Mouse (Mus musculus): ENCODE data around the gene Tmem53. TPM values are rescaled to one million over a fixed set of nuclear protein-coding genes. Genes with fewer than 3 reads are reported as not detected.

Gene Tmem53
- 38.0 and 39.8 TPM in 2 replicates for polyA plus RNA-seq (2014; fragmentation: Nextera tagmentation; extraction: Ambion mirVana)

DNA sequence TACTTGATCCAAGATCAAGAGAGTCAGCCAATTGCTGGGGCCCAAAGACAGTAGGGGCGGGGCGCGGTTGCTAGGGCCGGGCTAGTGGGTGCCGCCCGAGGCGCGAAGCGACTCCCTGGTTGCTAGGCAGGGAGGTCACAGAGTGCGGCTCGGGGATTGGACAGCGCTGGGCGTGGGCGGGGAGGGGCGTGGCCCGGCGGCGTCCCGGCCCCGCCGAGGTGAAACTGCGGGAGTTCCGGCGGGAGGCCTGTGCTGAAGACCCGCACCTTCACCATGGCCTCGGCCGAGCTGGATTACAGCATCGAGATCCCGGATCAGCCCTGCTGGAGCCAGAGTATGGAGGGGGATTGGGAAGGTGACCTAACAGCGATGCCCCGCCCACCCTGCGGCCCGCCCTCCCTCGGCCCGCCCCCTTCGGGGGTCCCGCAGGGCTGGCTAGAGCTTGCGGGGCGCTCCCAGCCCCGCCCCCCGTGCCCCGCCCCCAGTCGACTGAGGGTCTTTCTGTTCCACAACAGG, at the start of gene Tmem53, which contains the start of gene Armh1:
TSS of gene Tmem53 (plus strand) at position 151 of the 516 bp plus-strand sequence.
TSS of gene Armh1 (minus strand) at position 325 of the 516 bp plus-strand sequence.
- Histone ChIP-seq H3K4me2 (ENCODE audit: low read length) (peak within 1 kb of the TSS; percentile 75), H3K27me3 (ENCODE audit: control insufficient read depth, insufficient read depth, low read length) (no peaks in the 10 kb centered on the region), H3K36me3 (ENCODE audit: control insufficient read depth, insufficient read depth, low read length) (no peaks in the 10 kb centered on the region), H3K4me3 (ENCODE audit: control insufficient read depth in 1 of 2, insufficient read depth in 1 of 2, low read depth in 1 of 2, low read length in 2 of 2) (peak within 1 kb of the TSS; percentile 70 to 87), H3K9ac (ENCODE audit: low read length) (peak within 1 kb of the TSS; percentile 79), H3K9me3 (ENCODE audit: control insufficient read depth, low read length) (no peaks in the 10 kb centered on the region), H3K4me1 (ENCODE audit: control insufficient read depth in 2 of 2, insufficient read depth in 2 of 2, low read length in 2 of 2) (peaks cover 26 to 28% of the 10 kb centered on the region in 2 experiments), H3K27ac (replicated peaks in 1 of 2; ENCODE audit: control insufficient read depth in 1 of 2, insufficient read depth in 1 of 2, low read depth in 2 of 2, low read length in 2 of 2) (peak within 1 kb of the TSS; percentile 88 to 89)
- under 1% methylated on average over 43 of the region's 43 CpGs for WGBS
- peak; percentile 99 for ATAC-seq (ENCODE audit: insufficient number of reproducible peaks, insufficient read depth, low FRiP score, low read depth)

DNA sequence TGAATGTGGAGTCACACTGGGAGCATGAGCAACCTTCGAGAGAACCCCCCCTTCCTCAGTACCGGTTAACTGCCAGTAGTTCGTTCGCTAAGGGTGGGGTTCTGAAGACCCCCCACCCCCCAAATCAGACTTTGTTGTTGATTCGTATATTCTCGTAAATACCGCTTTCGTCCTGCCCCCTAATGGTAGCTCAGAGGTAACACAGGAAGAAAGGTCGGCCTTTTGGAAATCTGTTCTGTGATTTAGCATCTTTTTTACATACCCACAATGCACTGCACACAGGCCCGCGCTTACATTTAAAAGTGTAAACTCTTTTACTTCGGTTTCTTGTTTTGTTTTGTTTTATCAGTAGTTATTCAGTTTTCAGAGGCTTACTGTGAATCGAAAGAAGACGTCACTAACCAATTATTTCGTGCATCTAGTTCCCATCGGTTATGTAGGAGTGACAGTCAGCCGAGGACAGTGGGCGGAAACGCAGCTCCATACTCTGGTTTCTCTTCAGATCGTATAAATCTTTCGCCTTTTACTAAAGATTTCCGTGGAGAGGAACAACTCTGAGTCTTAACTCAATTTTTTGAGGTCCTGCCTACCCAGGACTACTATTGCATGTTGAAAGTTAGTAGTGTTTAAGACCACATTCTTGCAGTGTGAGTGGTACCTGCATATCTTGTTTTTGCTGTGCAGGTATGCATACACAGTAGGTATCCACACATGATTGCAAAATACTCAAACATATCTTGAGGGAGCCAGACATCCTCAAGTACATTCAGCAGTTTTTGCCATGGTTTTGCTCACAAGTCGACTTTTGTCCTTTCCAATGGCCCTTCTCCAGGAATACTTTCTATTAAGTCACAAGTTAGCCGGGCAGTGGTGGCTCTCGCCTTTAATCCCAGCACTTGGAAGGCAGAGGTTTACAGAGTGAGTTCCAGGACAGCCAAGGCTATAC, 49.4 kb upstream of the Tmem53 start:
- H3K4me3 ChIP-seq (ENCODE audit: control insufficient read depth in 1 of 2, insufficient read depth in 1 of 2, low read depth in 1 of 2, low read length in 2 of 2), result peak overlapping the region; percentile 34 to 37
- no peaks in the 10 kb centered on the region; a peak in 1 of 4 replicates for H3K4me1 ChIP-seq (ENCODE audit: control insufficient read depth in 2 of 2, insufficient read depth in 2 of 2, low read length in 2 of 2)
- peak overlapping the region; percentile 28 to 76 for H3K27ac ChIP-seq (replicated peaks in 1 of 2; ENCODE audit: control insufficient read depth in 1 of 2, insufficient read depth in 1 of 2, low read depth in 2 of 2, low read length in 2 of 2)
- H3K27me3 ChIP-seq (ENCODE audit: control insufficient read depth, insufficient read depth, low read length), result no peaks in the 10 kb centered on the region
- WGBS, result under 1% methylated on average over 25 of the region's 25 CpGs
- ATAC-seq (ENCODE audit: insufficient number of reproducible peaks, insufficient read depth, low FRiP score, low read depth), result peak; percentile 47; the same call in 1 of the 2 replicates
- no peaks in the 10 kb centered on the region for H3K9me3 ChIP-seq (ENCODE audit: control insufficient read depth, low read length)
- H3K36me3 ChIP-seq (ENCODE audit: control insufficient read depth, insufficient read depth, low read length), result no peaks in the 10 kb centered on the region
- peak overlapping the region; percentile 73 for H3K9ac ChIP-seq (ENCODE audit: low read length)
- H3K4me2 ChIP-seq (ENCODE audit: low read length), result peak overlapping the region; percentile 62

DNA sequence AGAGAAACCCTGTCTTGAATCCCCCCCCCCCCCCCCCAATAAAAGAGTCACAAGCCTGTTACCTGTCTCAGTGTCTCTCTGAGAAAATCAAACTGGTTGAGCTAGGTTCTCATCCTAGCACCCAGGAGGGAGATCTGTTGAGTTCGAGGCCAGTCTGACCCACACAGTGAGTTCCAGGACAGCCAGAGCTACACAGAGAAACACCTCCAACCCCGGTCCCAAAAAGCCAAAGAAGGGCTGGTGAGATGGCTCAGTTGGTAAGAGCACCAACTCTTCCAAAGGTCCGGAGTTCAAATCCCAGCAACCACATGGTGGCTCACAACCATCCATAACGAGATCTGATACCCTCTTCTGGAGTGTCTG, 48.8 kb upstream of the Tmem53 start:
- Histone ChIP-seq H3K9ac (ENCODE audit: low read length) (peak overlapping the region; percentile 73), H3K4me3 (ENCODE audit: control insufficient read depth in 1 of 2, insufficient read depth in 1 of 2, low read depth in 1 of 2, low read length in 2 of 2) (no peak overlapping the region), H3K4me2 (ENCODE audit: low read length) (peak overlapping the region; percentile 62; the same call in 1 of the 2 replicates), H3K27ac (replicated peaks in 1 of 2; ENCODE audit: control insufficient read depth in 1 of 2, insufficient read depth in 1 of 2, low read depth in 2 of 2, low read length in 2 of 2) (peak overlapping the region in 1 of 2 experiments; percentile 76; a peak in 1 of 4 replicates), H3K9me3 (ENCODE audit: control insufficient read depth, low read length) (no peaks in the 10 kb centered on the region), H3K27me3 (ENCODE audit: control insufficient read depth, insufficient read depth, low read length) (no peaks in the 10 kb centered on the region), H3K4me1 (ENCODE audit: control insufficient read depth in 2 of 2, insufficient read depth in 2 of 2, low read length in 2 of 2) (no peaks in the 10 kb centered on the region; a peak in 1 of 4 replicates), H3K36me3 (ENCODE audit: control insufficient read depth, insufficient read depth, low read length) (no peaks in the 10 kb centered on the region)
- 63% methylated on average over 4 of the region's 4 CpGs for WGBS
- no peak for ATAC-seq (ENCODE audit: insufficient number of reproducible peaks, insufficient read depth, low FRiP score, low read depth)

DNA sequence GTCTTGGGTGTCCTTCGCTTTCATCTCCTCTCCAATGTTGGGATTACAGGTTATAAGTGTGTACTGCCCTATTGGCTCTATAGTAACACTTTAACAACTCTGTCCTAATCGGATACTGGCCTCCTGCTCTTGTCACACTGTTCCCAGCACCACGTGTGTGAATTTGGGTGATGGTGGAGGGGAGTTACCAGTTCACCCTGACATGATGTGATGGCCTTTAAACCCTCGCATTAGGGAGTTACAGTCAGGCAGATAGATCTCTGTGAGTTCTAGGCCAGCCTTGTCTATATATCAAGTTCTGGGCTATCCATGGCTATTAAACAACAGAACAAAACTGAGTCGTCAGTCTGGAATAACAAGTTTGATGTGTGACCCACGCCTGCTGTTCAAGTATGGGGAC, 42.2 kb upstream of the Tmem53 start:
- no peaks in the 10 kb centered on the region for H3K4me1 ChIP-seq (ENCODE audit: control insufficient read depth in 2 of 2, insufficient read depth in 2 of 2, low read length in 2 of 2)
- 83% methylated on average over 6 of the region's 6 CpGs for WGBS
- no peak overlapping the region for H3K4me3 ChIP-seq (ENCODE audit: control insufficient read depth in 1 of 2, insufficient read depth in 1 of 2, low read depth in 1 of 2, low read length in 2 of 2)
- H3K27me3 ChIP-seq (ENCODE audit: control insufficient read depth, insufficient read depth, low read length), result no peaks in the 10 kb centered on the region
- H3K4me2 ChIP-seq (ENCODE audit: low read length), result no peak overlapping the region
- no peak for ATAC-seq (ENCODE audit: insufficient number of reproducible peaks, insufficient read depth, low FRiP score, low read depth)
- H3K36me3 ChIP-seq (ENCODE audit: control insufficient read depth, insufficient read depth, low read length), result no peaks in the 10 kb centered on the region
- H3K9me3 ChIP-seq (ENCODE audit: control insufficient read depth, low read length), result no peaks in the 10 kb centered on the region
- no peak overlapping the region for H3K27ac ChIP-seq (replicated peaks in 1 of 2; ENCODE audit: control insufficient read depth in 1 of 2, insufficient read depth in 1 of 2, low read depth in 2 of 2, low read length in 2 of 2)
- no peak overlapping the region for H3K9ac ChIP-seq (ENCODE audit: low read length)

DNA sequence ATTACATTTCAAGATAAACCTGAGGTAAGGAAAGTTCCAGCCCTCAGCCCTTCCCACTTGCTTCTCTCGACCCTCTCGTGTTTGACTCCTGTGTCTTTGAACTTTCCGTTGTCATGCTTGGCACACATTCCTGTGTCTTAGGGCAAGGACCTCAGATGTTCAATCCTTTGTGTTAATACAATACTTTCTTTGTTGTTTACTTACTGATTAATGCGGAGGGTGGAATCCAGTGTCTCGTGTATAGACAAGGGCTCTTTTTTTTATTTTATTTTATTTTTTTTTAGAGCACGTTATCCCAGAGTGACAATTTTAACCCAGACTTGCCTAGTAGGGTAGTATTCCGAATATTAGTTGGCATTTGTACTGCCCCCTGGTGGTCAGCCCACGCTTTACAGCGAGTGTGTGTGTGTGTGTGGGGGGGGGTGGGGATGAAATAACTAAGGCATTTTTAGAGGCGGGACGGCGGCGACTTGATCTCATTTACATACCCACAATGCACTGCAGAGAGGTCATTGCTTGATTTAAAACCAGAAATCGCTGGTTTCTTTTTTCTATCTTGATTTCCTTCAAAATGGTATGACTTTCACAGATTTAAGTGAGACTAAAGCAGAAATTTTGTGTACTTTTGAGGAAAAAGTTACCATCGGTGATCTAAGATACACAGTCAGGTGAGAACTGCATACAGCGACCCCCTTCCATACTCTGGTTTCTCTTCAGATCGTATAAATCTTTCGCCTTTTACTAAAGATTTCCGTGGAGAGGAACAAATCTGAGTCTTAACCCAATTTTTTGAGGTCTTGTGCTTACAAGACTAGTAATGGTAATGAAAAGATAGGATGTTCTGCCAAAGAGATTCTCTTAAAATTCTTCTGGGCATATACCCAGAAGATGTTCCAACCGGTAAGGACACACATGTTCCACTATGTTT, 41.3 kb upstream of the Tmem53 start:
- no peaks in the 10 kb centered on the region for H3K4me1 ChIP-seq (ENCODE audit: control insufficient read depth in 2 of 2, insufficient read depth in 2 of 2, low read length in 2 of 2)
- peak overlapping the region in 1 of 2 experiments; percentile 4; a peak in 1 of 4 replicates for H3K4me3 ChIP-seq (ENCODE audit: control insufficient read depth in 1 of 2, insufficient read depth in 1 of 2, low read depth in 1 of 2, low read length in 2 of 2)
- 0 out of 2 replicates have a peak, but pooled peaks have one; percentile 17 for ATAC-seq (ENCODE audit: insufficient number of reproducible peaks, insufficient read depth, low FRiP score, low read depth)
- H3K27me3 ChIP-seq (ENCODE audit: control insufficient read depth, insufficient read depth, low read length), result no peaks in the 10 kb centered on the region
- 6% methylated on average over 20 of the region's 20 CpGs for WGBS
- H3K9ac ChIP-seq (ENCODE audit: low read length), result peak overlapping the region; percentile 55
- no peaks in the 10 kb centered on the region for H3K36me3 ChIP-seq (ENCODE audit: control insufficient read depth, insufficient read depth, low read length)
- H3K9me3 ChIP-seq (ENCODE audit: control insufficient read depth, low read length), result no peaks in the 10 kb centered on the region
- peak overlapping the region in 1 of 2 experiments; percentile 41; a peak in 1 of 4 replicates for H3K27ac ChIP-seq (replicated peaks in 1 of 2; ENCODE audit: control insufficient read depth in 1 of 2, insufficient read depth in 1 of 2, low read depth in 2 of 2, low read length in 2 of 2)
- peak overlapping the region; percentile 41 for H3K4me2 ChIP-seq (ENCODE audit: low read length)

DNA sequence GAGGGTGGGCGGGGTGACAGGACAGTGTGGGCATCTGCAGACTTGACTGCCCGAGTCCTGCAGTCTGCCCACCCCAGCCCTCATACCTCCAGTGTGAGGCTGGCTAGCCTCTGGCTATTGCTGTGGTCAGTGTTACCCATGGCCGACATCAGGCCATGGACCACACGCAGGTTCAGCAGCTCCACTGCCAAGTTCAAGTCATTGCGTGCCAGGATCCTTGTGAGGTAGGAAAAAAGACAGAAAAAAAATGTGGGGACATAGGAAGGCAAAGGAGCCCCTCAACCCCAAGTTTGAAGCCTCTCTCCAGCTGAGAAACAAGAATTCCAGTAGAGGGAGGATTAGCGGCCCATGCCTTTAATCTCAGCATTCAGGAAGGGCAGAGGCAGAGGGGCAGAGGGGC, 37.5 kb upstream of the Tmem53 start:
- WGBS, result 85% methylated on average over 6 of the region's 6 CpGs
- H3K4me2 ChIP-seq (ENCODE audit: low read length), result no peak overlapping the region
- no peak overlapping the region for H3K9ac ChIP-seq (ENCODE audit: low read length)
- H3K4me3 ChIP-seq (ENCODE audit: control insufficient read depth in 1 of 2, insufficient read depth in 1 of 2, low read depth in 1 of 2, low read length in 2 of 2), result no peak overlapping the region
- no peak overlapping the region for H3K27ac ChIP-seq (replicated peaks in 1 of 2; ENCODE audit: control insufficient read depth in 1 of 2, insufficient read depth in 1 of 2, low read depth in 2 of 2, low read length in 2 of 2)
- H3K9me3 ChIP-seq (ENCODE audit: control insufficient read depth, low read length), result no peaks in the 10 kb centered on the region
- H3K4me1 ChIP-seq (ENCODE audit: control insufficient read depth in 2 of 2, insufficient read depth in 2 of 2, low read length in 2 of 2), result no peaks in the 10 kb centered on the region
- no peaks in the 10 kb centered on the region for H3K27me3 ChIP-seq (ENCODE audit: control insufficient read depth, insufficient read depth, low read length)
- no peaks in the 10 kb centered on the region for H3K36me3 ChIP-seq (ENCODE audit: control insufficient read depth, insufficient read depth, low read length)
- no peak for ATAC-seq (ENCODE audit: insufficient number of reproducible peaks, insufficient read depth, low FRiP score, low read depth)

DNA sequence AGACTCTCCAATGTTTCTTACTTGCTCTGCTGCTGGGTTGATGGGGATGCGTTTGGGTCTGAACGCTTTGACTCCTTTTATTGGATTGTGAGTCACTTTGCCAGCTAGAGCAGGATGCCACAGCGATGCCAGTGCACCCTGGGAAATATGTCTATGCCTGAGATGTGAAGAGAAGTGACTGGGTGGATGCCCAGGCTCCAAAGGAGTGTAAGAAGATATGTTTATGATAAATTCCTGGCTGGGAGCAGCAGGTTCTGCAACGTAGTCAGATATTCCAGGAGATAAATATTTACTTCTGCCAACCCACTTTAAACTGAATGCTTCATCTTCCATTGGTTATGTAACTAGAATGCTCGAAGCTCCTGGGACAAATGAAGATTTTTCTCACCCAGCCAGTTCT, 34.7 kb upstream of the Tmem53 start:
- Histone ChIP-seq H3K9ac (ENCODE audit: low read length) (no peak overlapping the region), H3K27ac (replicated peaks in 1 of 2; ENCODE audit: control insufficient read depth in 1 of 2, insufficient read depth in 1 of 2, low read depth in 2 of 2, low read length in 2 of 2) (no peak overlapping the region), H3K27me3 (ENCODE audit: control insufficient read depth, insufficient read depth, low read length) (no peaks in the 10 kb centered on the region), H3K9me3 (ENCODE audit: control insufficient read depth, low read length) (no peaks in the 10 kb centered on the region), H3K4me3 (ENCODE audit: control insufficient read depth in 1 of 2, insufficient read depth in 1 of 2, low read depth in 1 of 2, low read length in 2 of 2) (no peak overlapping the region), H3K4me1 (ENCODE audit: control insufficient read depth in 2 of 2, insufficient read depth in 2 of 2, low read length in 2 of 2) (no peaks in the 10 kb centered on the region), H3K36me3 (ENCODE audit: control insufficient read depth, insufficient read depth, low read length) (no peaks in the 10 kb centered on the region), H3K4me2 (ENCODE audit: low read length) (no peak overlapping the region)
- no peak for ATAC-seq (ENCODE audit: insufficient number of reproducible peaks, insufficient read depth, low FRiP score, low read depth)
- WGBS, result 64% methylated on average over 5 of the region's 5 CpGs

Measured in heart, embryonic 14.5 days (tissue).